Mouse (Mus musculus) kidney, adult 2 months (tissue): ENCODE measurements at regions not wholly inside any gene's neighbourhood (a gene's known extent, or its start where the extent isn't known, plus 50 kb on each side); places are given as distances from the start of the nearest gene placed in this dataset.
A peak's percentile ranks its signal among the peaks of the same experiment; 100 is the strongest.

Source experiments
- DNase-seq: peaks from one replicate; pipeline ENCODE4 v3.0.0; 2021
- H3K27ac ChIP-seq: fragments of 200-500 bp; 2 replicates; pipeline ENCODE4 v1.5.1; 2012; ENCODE audit warnings: low read depth, low read length, control low read depth, inconsistent platforms; ENCODE audit not compliant: insufficient read depth
- H3K27me3 ChIP-seq: fragments of 200-500 bp; replicated peaks from 2 replicates; pipeline ENCODE4 v1.6.1; 2012; ENCODE audit warnings: mild to moderate bottlenecking, moderate library complexity, low read length, inconsistent platforms; ENCODE audit not compliant: control insufficient read depth, insufficient read depth
- H3K36me3 ChIP-seq: fragments of 200-500 bp; 2 replicates; pipeline ENCODE4 v1.6.1; 2012; ENCODE audit warnings: mild to moderate bottlenecking, moderate library complexity, low read length, inconsistent platforms; ENCODE audit not compliant: control insufficient read depth, insufficient read depth
- H3K4me1 ChIP-seq: fragments of 200-500 bp; 2 replicates; pipeline ENCODE4 v1.6.1; 2011; ENCODE audit warnings: low read length; ENCODE audit not compliant: control insufficient read depth, insufficient read depth
- H3K4me3 ChIP-seq: fragments of 200-500 bp; 2 replicates; pipeline ENCODE4 v1.5.1; 2011; ENCODE audit warnings: mild to moderate bottlenecking, low read depth, low read length, control low read depth; ENCODE audit not compliant: insufficient read depth
- CTCF ChIP-seq: fragments of 200-500 bp; conservative IDR thresholded peaks from 2 replicates; pipeline ENCODE4 v1.5.1; 2011; ENCODE audit warnings: low read depth, mild to moderate bottlenecking, control low read depth, low read length, moderate library complexity, mixed read lengths; ENCODE audit not compliant: insufficient read depth, insufficient read length
- POLR2A ChIP-seq: fragments of 200-500 bp; IDR thresholded peaks from one replicate; pipeline ENCODE4 v1.6.1; 2011; ENCODE audit warnings: low read depth, low read length, control low read depth
- WGBS: fragments of 180-500 bp; shearing (Covaris S2); methylation state at CpG from one replicate; pipeline ENCODE4 v1.1.7; 2018; 5-methylcytosine and 5-hydroxymethylcytosine counted together

DNA sequence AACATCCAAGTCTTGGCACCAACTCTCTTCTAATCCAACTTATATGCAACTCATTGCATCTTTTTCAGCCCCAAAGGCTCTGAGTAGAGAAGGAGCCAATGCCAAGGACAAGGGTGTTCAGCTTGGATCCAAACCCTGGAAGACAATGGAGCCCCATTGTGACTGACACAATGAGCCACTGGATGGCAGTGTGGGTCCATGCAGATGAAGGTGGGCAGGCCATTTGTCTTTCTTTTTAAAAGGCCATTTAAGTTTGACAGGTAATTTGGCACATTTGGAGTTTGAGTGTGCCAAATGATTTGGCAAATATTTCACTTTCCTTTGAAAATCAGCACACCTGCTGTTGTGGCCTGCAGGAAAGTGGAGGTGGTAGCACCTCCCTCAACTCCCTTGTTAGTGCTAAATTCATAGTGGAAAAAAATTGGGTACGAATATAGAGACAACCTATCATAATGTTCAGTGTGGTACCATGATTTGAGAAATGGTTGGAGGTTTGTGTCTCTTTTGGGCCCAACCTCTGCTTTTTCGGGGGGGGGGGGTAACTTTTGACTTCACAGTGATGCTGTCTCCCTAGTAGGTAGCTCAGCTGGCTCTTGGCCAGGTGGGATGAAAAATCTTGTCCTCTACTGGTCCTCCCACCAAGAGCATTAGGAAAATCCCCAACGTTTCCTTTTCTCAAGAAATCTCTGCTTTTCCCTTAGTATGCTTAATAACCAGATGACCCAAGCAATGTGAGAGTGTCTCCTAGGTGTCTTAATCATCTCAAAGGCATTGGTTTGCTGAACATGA, 304.0 kb upstream of the Kif2a start:
- DNase-seq, result peak; percentile 75

DNA sequence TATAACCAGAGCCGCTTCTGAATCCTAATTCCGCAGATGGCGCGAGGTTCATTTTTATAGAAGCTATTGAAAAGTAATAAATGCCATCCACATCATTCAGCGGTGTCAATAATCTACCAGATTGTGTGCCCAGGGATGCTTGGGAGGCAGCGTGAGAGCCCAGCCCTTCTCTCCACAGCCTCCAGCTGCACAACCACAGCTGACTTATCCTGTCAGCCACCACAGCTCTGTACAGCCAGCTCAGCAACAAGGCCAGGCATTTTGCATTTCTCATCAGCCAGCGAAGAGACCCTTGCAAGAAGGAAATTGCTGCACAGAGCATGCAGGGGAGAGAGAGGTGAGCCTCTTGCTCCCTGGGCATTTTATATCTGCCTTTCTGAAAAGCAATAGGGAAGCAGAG, 292.8 kb upstream of the Kif2a start:
- 84% methylated on average over 7 of the region's 7 CpGs for WGBS
- no peaks in the 10 kb centered on the region for H3K4me1 ChIP-seq
- no peak for DNase-seq
- no peak for TF ChIP-seq POLR2A
- no peaks in the 10 kb centered on the region; the same call in 1 of the 2 replicates for H3K27me3 ChIP-seq
- no peak overlapping the region for H3K4me3 ChIP-seq
- H3K36me3 ChIP-seq, result no peaks in the 10 kb centered on the region
- H3K27ac ChIP-seq, result no peak overlapping the region

More for the DNA sequence above, 304.0 kb upstream of the Kif2a start:
- Histone ChIP-seq H3K4me1 (no peaks in the 10 kb centered on the region), H3K36me3 (no peaks in the 10 kb centered on the region), H3K27ac (no peak overlapping the region), H3K4me3 (no peak overlapping the region), H3K27me3 (no peaks in the 10 kb centered on the region)
- TF ChIP-seq POLR2A (no peak), CTCF (peak; percentile 92)
- WGBS, result 50% methylated on average over 3 of the region's 3 CpGs

DNA sequence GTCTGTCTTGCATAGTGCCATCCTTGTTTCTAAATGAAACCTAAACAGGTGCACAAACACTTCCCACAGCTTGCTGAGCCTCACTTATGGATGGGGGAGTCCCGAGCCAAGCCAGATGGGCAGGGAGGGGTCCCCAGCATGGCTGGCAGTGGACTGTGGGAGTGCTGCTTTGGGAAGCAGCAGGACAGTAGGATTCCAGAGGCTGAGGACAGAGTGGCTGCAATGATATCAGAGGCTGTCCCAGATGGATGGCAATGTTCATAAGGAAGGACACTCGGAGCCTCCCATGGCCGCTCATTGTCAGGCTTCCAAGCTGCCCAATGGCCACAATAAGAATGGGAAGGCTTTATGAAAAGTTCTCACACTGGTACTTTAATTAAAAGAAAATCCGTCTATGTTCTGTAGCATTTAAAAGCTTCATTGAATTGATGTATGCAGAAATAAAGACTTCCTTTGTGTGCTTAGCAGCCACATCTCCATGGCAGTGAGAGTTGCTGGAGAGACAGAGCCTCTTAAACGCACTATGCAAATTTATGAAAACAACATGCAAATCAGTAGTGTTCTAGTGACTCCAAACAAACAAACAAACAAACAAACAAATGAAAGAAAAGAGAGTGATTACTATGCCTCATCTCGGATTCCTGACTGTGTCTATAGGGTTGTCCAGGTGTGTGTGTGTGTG, 287.2 kb upstream of the Kif2a start:
- TF ChIP-seq CTCF, result no peak
- TF ChIP-seq POLR2A, result no peak
- 82% methylated on average over 6 of the region's 6 CpGs for WGBS

DNA sequence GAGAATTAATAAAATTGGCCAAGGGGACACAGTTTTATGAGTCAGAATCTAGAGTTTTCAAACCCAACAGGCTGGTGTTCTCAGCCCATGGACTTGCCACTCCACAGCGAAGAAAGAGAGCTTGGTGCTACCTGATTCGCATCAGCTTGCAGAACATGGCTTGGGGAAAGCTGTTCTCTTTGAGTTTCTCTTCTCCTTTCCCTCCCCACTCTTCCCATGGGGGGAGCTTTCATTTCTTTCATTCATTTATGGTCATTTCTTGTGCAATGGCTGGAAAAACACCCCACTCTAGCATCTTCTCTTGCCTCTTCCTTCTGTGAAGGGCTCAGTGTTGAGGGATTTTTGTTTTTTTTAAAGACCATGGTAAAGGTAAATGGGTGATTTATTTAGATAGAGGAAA, 286.5 kb upstream of the Kif2a start:
- no peak for TF ChIP-seq CTCF
- TF ChIP-seq POLR2A, result no peak
- WGBS, result 89% methylated on average over 2 of the region's 2 CpGs

More for the DNA sequence above, 287.2 kb upstream of the Kif2a start:
- DNase-seq, result no peak
- Histone ChIP-seq H3K4me1 (no peaks in the 10 kb centered on the region), H3K27ac (no peak overlapping the region), H3K36me3 (no peaks in the 10 kb centered on the region), H3K4me3 (no peak overlapping the region), H3K27me3 (no peaks in the 10 kb centered on the region)

DNA sequence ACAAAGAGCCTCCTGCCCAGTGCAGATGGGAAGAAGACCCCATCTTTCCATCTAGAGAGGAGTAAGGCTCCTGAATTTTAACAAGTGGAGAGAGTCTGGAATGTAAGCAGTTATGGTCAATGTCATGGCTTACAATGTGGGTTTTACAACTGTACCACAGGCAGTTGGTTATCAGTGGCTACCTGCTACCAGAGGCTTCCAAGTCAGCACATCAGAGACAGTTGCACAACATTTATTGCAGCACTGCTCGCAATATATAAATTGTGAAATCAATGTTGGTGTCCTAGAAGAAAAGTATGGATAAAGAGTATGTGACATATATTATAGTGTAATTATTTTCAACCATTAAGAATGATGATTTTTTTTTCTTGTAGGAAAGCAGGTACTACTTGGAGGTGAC, 285.0 kb upstream of the Kif2a start:
- H3K36me3 ChIP-seq, result no peaks in the 10 kb centered on the region
- H3K4me3 ChIP-seq, result no peak overlapping the region
- H3K27ac ChIP-seq, result no peak overlapping the region
- WGBS, result 88% methylated on average over 1 of the region's 1 CpGs
- TF ChIP-seq CTCF (no peak), POLR2A (no peak)
- no peaks in the 10 kb centered on the region for H3K27me3 ChIP-seq
- DNase-seq, result no peak
- no peaks in the 10 kb centered on the region for H3K4me1 ChIP-seq

More for the DNA sequence above, 286.5 kb upstream of the Kif2a start:
- no peaks in the 10 kb centered on the region for H3K36me3 ChIP-seq
- no peaks in the 10 kb centered on the region for H3K27me3 ChIP-seq
- H3K27ac ChIP-seq, result no peak overlapping the region
- no peak for DNase-seq
- H3K4me1 ChIP-seq, result no peaks in the 10 kb centered on the region
- no peak overlapping the region for H3K4me3 ChIP-seq

DNA sequence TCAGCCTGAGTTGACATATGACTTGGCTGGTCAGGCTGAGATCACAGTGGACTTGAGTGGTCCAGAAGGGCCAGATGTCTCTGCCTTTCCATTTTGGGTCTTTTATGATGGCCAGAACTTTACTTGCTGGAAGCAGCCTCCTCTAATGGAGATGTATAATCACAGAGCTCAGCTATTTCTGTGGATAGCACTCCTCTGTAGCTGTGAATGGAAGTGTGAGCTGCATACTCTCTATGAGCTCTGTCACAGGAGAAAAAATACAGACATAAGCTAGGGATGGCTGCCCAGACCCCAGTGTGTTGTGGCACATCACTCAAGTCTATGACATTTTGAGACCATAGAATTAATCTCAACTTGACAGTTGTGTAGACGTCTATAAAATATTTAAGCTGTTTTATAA, 284.3 kb upstream of the Kif2a start:
- Histone ChIP-seq H3K4me1 (no peaks in the 10 kb centered on the region), H3K4me3 (no peak overlapping the region), H3K27me3 (no peaks in the 10 kb centered on the region), H3K27ac (no peak overlapping the region), H3K36me3 (no peaks in the 10 kb centered on the region)
- DNase-seq, result no peak
- TF ChIP-seq CTCF, result no peak
- no peak for TF ChIP-seq POLR2A
- 70% methylated on average over 1 of the region's 1 CpGs for WGBS

DNA sequence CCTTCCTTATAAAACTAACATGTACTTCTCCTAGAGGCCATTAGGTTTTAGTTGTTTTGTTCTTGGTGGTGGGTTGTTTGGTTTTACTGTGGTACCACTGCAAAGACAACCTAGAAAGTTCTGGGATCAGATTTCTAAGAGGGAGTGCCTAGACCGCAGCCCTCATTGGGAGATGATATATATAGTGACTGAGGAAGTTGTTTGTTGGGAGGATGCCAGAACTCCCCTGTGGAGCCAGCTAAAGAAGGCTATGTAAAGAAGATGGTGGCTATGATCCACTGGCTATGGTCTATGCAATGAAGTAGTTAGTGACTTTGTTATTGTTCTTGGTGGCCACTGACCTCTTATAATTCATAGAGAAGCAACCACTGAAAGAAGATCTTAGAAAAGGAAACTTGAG, 283.8 kb upstream of the Kif2a start:
- no peaks in the 10 kb centered on the region for H3K36me3 ChIP-seq
- 20% methylated on average over 1 of the region's 1 CpGs for WGBS
- no peaks in the 10 kb centered on the region for H3K4me1 ChIP-seq
- no peak overlapping the region for H3K27ac ChIP-seq
- H3K4me3 ChIP-seq, result no peak overlapping the region
- TF ChIP-seq POLR2A, result no peak
- TF ChIP-seq CTCF, result no peak
- no peaks in the 10 kb centered on the region for H3K27me3 ChIP-seq
- DNase-seq, result no peak
